Mouse (Mus musculus): ENCODE data around the gene E2f8.

Gene E2f8

DNA sequence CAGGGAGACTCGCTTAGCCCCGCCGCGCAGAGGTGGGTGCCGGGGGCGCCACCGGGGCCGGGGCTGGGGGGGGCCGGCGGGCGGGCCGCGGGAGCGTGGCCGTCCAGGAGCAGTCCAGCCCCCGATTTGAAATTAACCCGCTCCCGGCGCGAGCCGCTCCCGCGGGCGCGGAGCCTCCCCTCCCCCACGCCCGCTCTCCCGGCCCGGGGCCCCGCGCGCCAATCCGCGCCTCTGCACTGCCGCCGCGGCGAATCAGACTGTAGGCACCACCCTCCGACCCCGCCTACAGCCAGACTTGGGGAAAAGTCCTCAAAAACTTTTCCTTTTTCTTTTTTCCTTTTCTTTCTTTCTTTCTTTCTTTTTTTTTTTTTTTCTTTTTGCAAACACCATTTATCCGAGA, at the start of gene E2f8:
Gene E2f8, minus strand, starts transcription at position 111 of the 400 bp plus-strand sequence.
- DNase-seq: peak; percentile 67

DNA sequence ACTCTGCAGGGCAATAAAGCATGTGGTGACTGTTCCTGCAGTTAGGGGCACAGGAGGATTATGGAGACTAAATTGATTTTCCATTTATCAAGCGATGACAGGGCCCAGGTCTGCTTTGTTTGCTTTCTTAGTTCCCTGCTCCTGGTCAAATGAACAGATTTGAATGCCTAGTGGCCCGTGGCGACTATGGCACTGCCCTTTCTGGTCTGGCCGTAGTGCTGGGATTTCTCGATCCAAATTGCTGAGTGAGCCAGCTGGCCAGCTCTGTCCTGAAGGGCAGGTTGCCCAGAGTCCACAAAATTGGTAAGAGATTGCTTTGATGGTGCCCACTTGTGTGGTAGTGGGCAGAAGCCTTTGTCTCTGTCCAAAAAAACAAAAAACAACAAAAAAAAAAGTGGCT, 49.0 kb upstream of the E2f8 start:
- peak; percentile 41 for DNase-seq

DNA sequence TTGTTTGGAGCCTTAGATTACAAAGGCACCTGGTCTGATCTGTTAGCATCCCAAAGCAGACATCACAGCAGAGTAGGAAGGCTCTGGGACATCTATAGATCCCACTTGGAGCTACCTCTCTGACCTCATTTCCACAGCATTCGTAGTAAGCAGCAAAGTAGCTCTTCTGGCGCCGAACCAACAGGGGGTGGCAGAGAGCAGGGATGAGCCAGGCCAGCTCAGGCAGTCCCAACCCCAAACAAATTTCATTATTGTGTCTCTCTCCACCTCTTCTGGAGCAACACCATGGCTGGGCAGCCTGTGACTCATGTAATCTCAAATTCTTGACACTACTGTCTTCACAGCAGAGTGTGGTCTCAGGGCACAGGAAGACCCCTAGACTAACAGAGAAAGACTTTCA, 47.0 kb upstream of the E2f8 start:
- peak; percentile 70 for DNase-seq

DNA sequence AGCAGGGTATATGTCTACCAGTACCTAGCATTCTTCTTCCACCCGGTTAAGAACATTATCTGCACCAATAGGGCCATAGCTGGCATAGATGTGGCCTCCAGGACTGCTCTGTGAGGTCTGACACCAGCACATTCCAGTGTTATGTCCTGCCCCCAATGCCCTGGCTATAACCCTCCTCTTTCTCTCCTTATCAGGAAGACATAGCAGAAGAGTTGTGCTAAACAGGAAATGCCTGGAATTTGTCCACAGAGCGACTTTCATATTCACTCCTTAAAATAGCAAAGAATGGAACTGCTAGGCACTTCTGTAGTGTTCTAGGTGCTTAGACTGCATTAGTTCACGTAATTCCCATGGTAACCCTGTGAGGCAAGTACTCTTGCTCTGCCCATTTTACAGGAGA, 43.8 kb upstream of the E2f8 start:
- DNase-seq: no peak

DNA sequence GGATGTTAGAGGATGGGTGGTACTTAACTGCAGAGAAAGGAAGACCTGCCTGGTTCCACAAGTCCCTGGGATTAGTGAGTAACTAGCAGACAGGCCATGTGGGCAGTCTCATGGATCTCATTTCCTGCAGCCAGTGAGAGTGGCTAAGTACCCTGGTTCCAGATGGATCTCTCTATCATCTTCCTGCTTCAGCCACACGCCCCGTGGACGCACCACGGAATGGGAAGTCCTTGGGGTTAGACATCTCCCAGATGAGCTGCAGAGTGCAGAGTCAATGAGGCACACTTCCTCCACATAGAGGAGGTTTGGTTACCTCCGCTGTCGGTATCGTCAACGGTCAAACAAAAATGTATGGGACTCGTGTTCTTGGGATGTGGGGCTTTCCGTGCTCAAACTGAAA, 42.2 kb upstream of the E2f8 start:
- DNase-seq: no peak

DNA sequence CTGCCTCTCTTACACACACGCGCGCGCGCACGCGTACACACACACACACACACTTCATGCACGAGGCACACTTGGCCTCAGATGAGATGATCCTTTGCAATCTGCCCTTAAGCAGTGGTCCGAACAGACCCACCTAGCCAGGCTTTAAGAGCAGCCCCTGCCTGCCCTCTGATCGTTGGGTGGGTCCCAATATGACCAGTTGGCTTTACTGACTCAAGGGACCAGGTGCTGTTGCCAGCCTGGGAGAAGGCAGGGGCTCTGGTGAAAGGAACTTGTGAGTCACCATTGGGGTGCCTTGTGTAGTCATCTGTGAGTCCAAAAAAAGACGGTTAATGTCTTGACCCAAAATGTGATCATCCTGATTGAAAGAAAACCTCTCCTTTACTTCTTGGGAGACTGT, 37.0 kb upstream of the E2f8 start:
- DNase-seq: no peak

DNA sequence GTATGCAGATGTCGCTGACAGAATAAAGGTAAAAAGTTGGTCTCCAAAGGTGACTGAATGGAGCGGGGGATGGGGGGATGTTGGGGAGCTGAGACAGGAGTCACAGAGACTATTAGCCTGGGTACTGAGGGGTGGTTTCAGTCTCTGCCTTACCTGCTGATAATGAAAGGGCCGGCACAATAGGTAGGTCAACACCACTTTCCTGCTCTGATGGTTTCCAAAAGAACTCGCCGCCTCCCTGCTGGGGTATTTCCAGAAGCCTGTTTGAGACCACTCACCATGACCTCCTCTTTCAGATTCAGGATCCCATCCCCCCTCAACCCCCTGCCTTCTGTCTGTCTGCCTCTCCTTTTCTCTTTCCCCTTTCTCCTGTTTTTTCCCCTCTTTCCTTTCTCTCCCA, 36.6 kb upstream of the E2f8 start:
- no peak for DNase-seq

DNA sequence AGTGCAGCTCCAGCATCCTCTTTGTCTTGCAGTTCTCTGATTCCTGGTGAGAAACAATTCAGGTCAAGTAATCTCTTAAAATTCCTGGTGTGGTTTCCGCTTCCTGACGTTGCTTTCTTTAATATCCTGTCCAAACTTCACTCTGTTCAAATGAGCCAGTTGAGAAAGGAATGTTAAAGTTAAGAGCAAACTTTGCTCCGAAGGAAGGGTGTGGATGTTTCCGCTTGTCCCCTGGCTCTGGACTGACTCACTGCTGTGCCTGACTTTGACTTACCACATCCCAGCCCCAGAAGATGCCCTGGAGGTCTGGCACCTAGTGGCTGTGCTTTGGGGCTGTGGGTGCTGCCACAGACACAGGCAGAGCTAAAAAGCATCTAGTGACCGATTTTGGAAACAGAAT, 36.1 kb upstream of the E2f8 start:
- DNase-seq: no peak

DNA sequence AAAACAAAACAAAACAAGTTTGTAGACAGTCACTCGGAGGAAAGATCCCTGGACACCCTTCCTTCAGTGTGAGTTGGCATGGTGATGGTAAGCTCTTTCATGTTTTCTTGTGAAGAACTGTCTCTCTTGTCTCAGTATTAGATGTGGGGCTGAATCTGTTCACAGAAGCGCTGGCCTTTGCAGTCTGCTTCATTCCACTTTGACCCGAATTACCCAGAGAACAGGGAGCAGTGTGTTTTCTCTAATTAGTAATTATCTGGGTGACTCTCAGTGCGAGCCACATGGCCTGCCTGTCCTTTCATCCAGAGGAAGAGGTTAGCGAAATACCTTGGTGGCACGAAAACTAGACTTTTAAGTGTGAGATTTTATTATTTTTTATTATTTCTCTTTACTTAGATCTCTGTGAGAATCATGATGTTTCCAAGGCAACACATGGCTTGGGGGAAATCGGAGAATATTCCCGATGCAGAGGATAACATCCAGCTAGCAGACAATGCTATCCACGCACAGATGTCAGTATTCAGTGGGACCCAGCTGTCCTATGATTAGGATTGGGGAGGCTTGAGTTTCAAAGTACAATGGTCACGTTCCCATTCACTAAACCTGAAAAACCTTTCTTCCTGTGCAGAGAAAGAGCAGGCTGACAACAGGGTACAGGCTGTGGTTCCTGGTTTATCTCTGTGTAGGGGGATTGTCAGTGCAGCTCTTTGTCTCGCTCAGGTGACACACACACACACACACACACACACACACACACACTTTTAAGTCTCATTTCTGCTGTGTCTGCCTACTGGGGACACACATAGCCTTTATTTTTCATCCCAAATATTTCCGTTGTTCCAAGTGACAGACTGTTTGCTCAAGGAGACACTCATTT, 33.5 kb upstream of the E2f8 start:
- DNase-seq: no peak

DNA sequence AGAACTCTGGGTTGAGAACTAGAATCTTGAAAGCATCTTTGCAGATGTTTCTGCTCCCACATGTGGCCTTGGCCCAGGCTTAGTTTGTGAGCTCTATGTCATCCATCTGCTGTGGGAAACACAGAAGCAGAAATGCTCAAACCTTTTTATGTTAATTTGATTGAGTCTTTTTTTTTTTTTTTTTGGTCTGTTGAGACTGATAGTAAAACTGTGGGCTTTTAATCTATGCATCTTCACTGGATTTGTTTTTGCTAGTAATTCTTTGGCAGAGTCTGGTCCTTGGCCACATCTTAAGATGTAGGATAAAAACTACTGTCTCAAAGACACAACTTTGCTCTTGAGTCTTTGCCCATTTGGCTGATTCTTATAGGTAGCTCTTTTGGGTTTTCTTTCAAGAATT, 29.8 kb upstream of the E2f8 start:
- DNase-seq: no peak

DNA sequence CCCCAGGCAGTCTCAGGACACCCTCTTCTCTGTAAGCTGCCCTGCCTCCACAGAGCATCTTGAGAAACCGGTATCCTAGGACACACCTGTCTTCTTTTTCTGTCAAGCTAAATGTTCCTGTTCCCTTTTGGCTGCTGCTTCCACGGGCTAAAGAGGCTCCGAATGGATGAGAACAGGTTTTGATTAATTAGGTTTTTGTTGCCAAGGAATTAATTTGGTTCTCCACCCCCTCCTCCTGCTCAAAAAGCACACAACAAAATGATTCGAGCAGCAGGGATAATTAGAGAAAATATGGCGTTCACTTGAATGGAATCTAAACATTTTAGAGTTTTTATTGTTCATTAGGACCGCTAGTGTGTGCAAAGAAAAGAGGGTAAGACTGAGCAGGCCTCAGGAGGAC, 28.9 kb upstream of the E2f8 start:
- no peak for DNase-seq

DNA sequence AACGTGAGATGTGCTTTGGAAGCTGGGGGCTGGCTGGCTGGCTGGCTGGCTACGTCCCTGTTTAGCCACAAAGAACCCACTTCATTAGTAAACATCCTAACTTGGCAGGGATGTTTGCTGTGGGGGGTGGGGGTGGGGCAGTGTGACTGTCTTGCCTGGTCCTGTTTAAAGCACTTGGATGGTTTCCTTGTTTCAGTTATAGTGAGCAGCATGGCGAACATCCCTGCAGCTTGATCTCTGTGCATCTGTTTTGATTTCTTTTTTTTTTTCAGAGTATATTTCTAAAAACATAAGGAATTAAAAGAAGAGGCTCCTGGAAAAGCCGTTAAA, 27.9 kb upstream of the E2f8 start:
- no peak for DNase-seq

DNA sequence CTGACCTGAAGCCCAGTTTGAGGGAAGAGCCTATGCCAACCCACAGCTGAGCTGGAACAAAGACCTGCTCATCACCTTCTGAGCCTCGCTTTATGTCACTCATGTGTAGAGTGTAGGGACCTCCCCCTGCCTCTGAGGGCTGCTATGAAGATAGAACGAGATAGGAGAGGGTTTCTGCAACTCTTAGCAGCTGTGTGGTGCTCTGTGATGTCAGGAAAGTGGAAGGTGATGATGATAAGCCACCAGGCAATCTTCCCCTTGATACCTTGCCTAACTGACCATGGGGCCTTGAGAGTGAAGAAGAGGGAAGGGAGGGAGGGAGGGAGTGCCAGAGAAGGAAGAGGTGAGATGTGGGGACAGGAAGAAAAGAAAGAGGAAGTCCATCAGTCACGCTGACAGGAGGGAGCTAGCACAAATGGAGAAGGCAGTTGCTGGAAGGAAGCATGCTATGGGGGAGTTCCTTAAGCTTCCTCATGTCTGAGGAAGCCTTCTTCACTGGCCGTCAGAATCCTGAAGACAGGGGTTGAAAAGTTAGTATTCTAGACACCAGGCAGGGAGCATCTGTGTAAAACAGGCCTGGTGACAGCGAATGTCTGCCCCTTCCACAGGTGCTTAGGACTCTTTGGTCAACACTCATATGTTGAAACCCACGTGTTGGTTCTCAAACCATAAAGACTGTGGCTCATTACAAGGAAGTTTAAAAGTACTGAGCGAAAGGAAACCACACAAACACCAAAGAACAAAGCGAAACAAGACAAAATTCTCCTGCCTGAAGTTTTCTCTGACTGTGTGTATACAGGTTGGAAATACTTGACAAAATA, 27.3 kb upstream of the E2f8 start, which contains the start of gene Nav2:
Gene Nav2, plus strand, starts transcription at position 196 of the 821 bp plus-strand sequence.
- no peak for DNase-seq

DNA sequence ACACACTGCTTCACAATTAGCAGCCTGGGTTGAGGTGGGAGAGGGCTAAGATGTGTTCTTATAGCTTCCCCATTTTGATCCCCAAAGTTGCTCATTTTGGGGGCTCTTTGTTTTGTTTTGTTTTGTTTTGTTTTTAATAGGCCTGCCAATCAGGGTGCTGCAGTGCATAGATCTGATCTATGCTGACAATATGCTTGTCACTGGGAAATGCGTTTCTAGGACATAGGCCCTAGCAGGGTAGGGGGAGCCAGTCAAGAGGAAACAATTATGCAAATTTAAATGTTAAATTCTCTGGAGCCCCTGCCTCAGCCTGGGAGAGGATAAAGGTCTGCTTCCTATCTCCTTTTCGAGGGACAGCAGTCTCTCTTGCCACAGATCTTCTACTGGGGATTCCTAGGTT, 21.1 kb upstream of the E2f8 start:
- DNase-seq: no peak

DNA sequence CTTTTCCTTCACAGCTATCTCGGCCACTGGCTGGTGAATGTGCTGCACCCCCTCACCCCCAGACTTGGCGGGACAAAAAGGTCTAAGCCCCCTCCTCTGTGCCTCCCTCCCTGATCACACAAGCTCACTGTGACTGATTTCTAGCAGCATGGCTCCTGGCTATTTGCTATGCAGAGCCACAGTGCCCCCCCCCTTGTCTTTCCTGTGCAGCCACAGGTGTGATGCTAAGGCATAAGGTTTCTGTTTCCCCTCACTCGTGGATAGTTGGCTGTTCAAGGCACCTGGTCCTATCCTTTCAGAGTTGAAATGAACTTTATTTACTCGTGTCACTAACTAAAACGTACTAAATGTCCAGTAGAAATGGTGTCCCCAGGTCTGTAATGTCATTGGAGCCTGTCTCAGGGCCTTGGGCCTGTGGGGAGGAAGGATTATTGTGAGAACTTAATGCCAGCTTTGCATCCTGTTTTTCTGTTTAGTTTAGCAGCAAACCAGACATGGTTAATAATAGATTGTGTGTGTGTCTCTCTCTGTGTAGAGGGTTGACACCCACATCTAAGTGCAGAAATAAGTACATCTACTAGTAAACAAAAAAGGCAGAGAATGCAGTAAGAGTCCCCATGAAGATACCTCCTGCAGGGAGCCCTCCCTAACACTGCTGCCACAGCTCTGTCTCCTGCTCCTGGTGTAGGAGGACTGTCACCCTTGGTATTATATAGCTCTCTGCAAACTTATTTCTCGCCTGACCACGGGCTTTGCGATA, 19.2 kb upstream of the E2f8 start:
- DNase-seq: no peak

DNA sequence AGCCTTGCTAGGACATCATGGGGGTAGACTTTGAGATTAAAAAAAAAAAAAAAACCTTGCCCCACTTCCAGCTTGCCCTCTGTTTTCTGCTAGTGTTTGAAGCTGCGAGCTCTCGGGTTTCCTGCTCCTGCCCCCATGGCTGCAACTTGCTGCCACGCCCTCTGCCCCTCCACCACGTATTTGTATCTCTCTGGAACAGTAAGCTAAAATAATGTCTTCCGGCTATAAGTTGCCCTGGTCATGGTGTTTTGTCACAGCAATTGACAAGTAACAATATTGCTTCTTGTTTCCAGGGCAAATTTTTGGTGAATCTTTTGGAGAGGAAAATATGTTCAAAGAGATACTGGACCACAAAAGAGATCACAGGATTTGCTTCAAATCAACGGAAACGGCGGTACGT, 17.0 kb upstream of the E2f8 start:
- DNase-seq: no peak

DNA sequence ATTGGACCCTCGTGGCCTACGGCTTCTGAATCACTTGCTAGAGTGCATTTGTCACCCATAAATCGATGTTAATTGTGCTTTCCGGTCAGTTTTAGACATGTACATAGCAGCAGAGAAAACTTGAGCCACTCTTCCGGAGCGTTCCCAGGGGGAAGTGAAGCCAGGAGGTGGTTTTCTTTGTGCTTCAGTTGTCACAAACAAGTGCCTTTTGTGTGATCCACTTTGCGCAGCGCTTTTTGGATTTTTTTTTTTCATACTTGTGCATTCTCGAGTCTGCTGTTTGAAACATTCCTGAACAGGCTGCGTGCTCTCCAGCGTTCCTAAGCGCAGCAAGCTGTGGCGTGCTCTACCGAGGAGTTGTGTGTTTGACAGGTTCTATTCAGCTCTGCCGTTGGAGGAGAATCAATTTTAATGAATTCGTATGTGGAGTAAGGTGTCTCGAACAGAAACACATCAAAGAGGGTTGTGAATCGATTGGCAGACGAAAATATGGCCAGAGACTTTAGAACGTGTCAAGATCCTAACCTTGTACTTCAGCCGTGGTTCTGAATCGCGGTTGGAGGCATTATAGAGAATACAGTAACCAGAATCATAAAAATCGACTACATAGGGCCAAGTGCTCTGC, 16.3 kb upstream of the E2f8 start:
- DNase-seq: no peak

DNA sequence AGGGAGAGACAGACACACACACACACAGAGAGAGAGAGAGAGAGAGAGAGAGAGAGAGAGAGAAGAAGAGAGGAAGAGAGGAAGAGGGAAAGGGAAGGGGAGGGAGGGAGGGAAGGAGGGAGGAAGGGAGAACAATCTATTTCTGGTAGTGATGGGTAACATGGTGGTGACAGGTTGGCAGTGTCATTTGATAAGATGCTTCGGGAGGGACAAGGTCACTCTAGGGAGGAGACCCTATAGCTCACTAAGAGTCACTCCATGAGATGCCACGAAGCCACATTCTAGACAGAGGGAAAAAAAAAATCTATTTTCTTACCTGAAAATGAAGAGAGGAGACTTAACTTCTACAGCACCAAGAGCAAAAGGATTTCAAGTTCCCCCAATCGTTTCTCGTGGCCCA, 14.7 kb upstream of the E2f8 start:
- no peak for DNase-seq

DNA sequence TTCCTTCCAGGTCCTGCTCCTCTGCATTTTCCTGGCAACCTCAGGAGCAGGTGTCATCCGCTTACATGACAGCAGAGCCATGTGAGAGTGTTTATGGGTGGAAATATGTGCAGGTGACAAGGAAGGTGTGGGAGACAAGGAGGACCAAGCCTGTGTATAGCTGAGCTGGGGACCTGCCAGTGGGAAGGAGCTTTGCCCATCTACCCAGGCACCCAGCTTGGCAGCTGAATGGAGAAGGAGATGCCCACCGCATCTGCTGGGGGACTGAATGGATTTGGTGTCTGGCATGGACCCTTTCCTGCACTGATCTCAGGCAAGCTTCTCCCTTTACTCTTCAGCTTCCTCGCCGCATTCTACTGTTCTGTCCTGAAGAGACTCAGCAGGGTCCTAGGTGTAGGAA, 14.1 kb upstream of the E2f8 start:
- no peak for DNase-seq

DNA sequence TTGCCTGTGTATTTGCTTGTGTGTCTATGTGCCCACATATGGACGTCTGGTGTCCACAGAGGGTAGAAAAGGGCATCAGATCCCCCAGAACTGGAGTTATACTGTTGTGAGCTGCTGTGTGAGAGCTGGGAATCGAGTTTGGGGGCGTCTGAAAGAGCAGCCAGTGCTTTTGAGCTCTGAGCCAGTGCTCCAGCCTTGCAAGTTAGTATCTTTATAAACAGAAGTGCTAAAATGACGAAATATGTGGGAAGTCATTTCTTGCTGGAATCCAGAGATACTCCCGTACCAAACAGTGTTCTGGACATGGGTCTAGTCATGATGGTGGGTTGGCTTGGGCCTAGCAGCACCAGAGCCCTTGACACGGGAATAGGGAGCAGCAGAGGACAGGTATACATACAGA, 13.4 kb upstream of the E2f8 start:
- no peak for DNase-seq

DNA sequence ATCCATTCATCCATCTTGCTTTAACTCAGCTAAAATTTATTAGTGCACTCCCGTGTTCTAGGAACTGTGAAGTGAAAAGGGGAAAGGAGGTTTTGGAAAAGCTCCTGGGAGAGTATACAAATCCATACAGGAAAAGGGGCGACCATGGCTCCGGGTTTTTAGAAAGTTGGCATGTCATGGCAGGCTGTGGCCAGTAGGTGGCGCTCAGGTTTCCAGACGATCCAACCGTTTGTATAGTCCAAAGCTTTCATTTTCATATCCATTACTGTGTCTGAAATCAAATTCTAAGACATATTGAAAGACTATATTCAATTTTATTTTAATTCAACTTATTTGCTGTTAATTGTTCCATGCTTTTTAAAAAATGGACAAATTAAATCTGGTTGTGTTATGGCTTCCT, 12.8 kb upstream of the E2f8 start:
- peak; percentile 84 for DNase-seq

DNA sequence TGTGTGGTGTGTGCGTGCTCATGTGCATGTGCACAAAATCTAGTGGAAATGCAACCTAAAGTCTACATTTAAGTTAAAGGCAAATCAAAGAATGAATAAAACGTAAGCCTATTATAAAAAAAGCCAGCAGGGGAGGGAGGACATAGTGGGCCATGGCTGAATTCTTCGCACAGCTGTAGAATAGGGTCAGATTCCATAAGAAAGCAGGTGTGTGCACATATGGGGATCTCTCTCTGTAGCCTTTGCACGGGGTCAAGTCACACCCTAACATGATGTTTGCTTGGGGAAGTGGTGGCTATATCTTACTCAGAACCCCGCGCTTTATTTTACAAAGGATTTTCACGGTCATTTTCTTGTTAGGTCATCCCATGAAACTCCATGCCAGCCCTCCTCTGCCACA, 11.7 kb upstream of the E2f8 start:
- DNase-seq: no peak

DNA sequence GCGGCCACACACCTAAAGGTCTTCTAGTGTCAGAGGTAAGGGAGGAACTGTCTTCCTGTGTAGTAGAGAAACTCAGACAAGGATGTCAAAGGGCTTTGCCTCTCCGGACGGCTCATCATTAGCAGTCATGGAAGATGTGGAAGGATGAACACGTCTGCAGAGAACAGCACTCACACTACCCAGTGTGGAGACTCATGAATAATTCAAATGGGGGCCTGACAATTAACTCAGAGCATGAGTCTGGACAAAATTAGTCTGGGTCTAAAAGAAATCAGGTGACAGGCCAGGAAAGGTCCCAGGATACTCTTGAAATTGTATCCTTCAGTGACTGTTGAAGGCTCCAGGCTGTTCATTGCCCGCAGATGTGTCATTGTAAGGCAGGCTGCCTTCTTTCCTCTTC, 9.6 kb upstream of the E2f8 start:
- DNase-seq: no peak

Data from right cerebral cortex, postnatal 4 days (tissue).